Mouse (Mus musculus): ENCODE data around the gene Stradb.

GRCm38 (mm10) chr1:58971097-58971496 is 2.2 kb upstream of the Stradb start:
- TF ChIP-seq CTCF (IDR thresholded peaks at IDR 0.05; ENCODE audit: low read depth) (no peak), EP300 (IDR thresholded peaks at IDR 0.05; ENCODE audit: low read depth) (no peak)

All from liver, embryonic 14.5 days (tissue).